Mouse (Mus musculus) ES-Bruce4 (cell line): ENCODE measurements around the gene Olfr287. TPM values are rescaled to one million over a fixed set of nuclear protein-coding genes. Genes with fewer than 3 reads are reported as not detected.

ENCODE experiments used
- H3K27ac ChIP-seq: 2 replicates; pipeline ENCODE4 v1.5.1; 2012; ENCODE audit warnings: low read length, inconsistent platforms; ENCODE audit not compliant: insufficient read depth
- H3K27me3 ChIP-seq: 2 replicates; pipeline ENCODE4 v1.6.1; 2012; ENCODE audit warnings: mild to moderate bottlenecking, low read length, inconsistent platforms; ENCODE audit not compliant: control insufficient read depth, poor library complexity, insufficient read depth, severe bottlenecking
- H3K36me3 ChIP-seq: 2 replicates; pipeline ENCODE4 v1.6.1; 2012; ENCODE audit warnings: inconsistent platforms, mild to moderate bottlenecking, low read length, moderate library complexity; ENCODE audit not compliant: control insufficient read depth, poor library complexity, insufficient read depth, severe bottlenecking
- H3K4me1 ChIP-seq: one replicate; pipeline ENCODE4 v1.8.1; 2011; ENCODE audit warnings: low read length; ENCODE audit not compliant: control insufficient read depth, insufficient read depth
- H3K4me3 ChIP-seq: 2 replicates; pipeline ENCODE4 v1.5.1; 2011; ENCODE audit warnings: low read depth, mild to moderate bottlenecking, low read length
- H3K9ac ChIP-seq: 2 replicates; pipeline ENCODE4 v1.6.1; 2012; ENCODE audit warnings: low read depth, mild to moderate bottlenecking, inconsistent platforms; ENCODE audit not compliant: poor library complexity, severe bottlenecking
- H3K9me3 ChIP-seq: replicated peaks from 2 replicates; pipeline ENCODE4 v1.6.1; 2012; ENCODE audit warnings: mild to moderate bottlenecking, low read length, inconsistent platforms; ENCODE audit not compliant: control insufficient read depth, poor library complexity, insufficient read depth, severe bottlenecking
- CTCF ChIP-seq: IDR thresholded peaks from one replicate; pipeline ENCODE4 v1.8.1; 2011; ENCODE audit warnings: low read depth, low read length
- EP300 ChIP-seq: IDR thresholded peaks from 2 replicates; pipeline ENCODE4 v1.6.1; 2011; ENCODE audit warnings: low read depth, low read length; ENCODE audit not compliant: insufficient read depth
- POLR2A ChIP-seq: IDR thresholded peaks from one replicate; pipeline ENCODE4 v1.8.1; 2011; ENCODE audit warnings: low read length; ENCODE audit not compliant: insufficient read depth
- polyA plus RNA-seq: library from polyadenylated mRNA; stranded (reverse); fragments of >200 nt; gene quantifications from 2 replicates; pipeline ENCODE4 v1.2.4, GENCODE M21; 2011; ENCODE audit warnings: low read depth; ENCODE audit not compliant: missing spikeins, insufficient read depth, insufficient read length

Gene Olfr287
- polyA plus RNA-seq, 1 experiment, result not detected

DNA sequence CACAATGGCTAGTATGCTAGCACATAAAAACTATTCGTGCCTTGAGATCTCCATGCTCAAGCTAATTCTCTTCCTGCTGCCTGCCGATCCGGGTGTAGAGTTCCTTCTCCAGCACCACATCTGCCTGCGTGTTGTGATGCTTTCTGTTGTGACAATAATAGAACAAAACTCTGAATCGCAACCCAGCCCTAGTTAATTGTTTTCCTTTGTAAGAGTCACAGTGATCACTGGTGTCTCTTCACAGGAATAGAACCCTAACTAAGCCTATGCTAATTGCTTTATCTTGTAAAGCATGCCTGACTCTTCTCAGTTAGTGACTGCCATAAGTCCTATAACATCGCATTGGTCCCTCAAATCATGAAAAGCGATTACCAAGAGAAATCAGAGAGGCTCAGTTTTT, 5.2 kb upstream of the Olfr287 start:
- Histone ChIP-seq H3K27ac (no peak overlapping the region), H3K27me3 (no peaks in the 10 kb centered on the region), H3K9ac (no peak overlapping the region), H3K4me3 (no peak overlapping the region), H3K9me3 (no peaks in the 10 kb centered on the region), H3K4me1 (no peaks in the 10 kb centered on the region), H3K36me3 (no peaks in the 10 kb centered on the region)
- TF ChIP-seq EP300 (no peak), POLR2A (no peak), CTCF (no peak)

DNA sequence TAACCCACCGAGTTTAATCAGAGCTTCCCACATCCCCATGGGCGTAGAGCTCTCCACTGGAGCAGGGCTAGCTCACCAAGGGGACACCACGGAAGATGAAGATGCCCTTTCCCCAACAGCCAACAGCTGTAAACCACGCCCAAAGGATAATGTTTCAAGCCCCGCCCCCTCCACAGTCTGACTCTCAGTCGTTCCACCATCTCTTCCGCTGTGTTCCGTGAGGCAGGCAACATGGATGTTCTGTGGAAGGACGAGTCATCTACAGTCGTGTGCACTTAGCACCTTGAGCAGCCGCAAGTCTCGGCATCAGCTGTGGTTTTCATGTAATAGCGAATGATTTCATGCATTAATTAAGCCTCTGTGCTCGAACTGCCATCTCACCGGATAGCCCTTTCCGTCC, 4.8 kb upstream of the Olfr287 start:
- no peaks in the 10 kb centered on the region for H3K36me3 ChIP-seq
- no peak overlapping the region for H3K27ac ChIP-seq
- no peaks in the 10 kb centered on the region for H3K9me3 ChIP-seq
- no peak for TF ChIP-seq POLR2A
- TF ChIP-seq EP300, result no peak
- no peak overlapping the region for H3K9ac ChIP-seq
- H3K4me1 ChIP-seq, result no peaks in the 10 kb centered on the region
- H3K27me3 ChIP-seq, result no peaks in the 10 kb centered on the region
- H3K4me3 ChIP-seq, result no peak overlapping the region

DNA sequence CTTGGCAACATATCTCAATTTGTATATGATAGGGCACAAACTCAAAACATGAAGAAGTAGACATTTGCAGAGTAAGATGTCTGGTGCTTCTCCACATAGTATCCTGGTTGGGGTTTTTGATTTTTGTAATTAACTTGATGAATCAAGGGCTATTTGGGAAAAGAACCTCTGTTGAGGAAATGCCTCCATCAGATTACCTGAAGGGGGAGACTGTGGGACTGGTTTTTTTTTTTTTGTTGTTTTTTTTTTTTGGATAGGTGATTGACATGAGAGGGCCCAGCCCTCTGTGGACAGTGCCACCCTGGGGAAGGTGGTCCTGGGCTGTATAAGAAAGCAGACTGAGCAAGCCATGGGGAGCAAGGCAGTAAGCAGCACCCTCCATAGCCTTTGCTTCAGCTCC, 1.5 kb upstream of the Olfr287 start:
- H3K9ac ChIP-seq, result no peak overlapping the region
- H3K4me3 ChIP-seq, result no peak overlapping the region
- H3K4me1 ChIP-seq, result no peaks in the 10 kb centered on the region
- no peak overlapping the region for H3K27ac ChIP-seq
- H3K9me3 ChIP-seq, result no peaks in the 10 kb centered on the region
- TF ChIP-seq CTCF, result no peak
- TF ChIP-seq POLR2A, result no peak
- no peak for TF ChIP-seq EP300
- H3K27me3 ChIP-seq, result no peaks in the 10 kb centered on the region
- H3K36me3 ChIP-seq, result no peaks in the 10 kb centered on the region

DNA sequence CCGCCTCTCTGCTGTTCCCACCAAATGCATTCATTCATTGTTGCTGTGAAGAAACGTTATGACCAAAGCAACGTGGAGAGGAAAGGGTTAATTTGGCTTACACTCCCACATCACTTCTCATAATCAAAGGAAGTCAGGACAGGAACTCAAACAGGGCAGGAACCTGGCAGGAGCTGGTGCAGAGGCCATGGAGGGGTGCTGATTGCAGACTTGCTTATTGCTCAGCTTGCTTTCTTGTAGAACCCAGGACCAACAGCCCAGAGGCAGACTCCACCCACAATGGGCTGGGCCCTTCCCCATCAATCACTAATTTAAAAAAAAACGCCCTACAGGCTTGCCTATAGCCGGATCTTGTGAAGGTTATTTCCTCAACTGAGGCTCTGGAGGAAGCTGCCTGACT, 6.7 kb downstream of the Olfr287 start:
- TF ChIP-seq POLR2A (no peak), EP300 (no peak), CTCF (no peak)
- no peaks in the 10 kb centered on the region for H3K4me1 ChIP-seq
- no peak overlapping the region for H3K27ac ChIP-seq
- no peak overlapping the region for H3K9ac ChIP-seq
- H3K4me3 ChIP-seq, result no peak overlapping the region
- H3K9me3 ChIP-seq, result no peaks in the 10 kb centered on the region
- H3K27me3 ChIP-seq, result no peaks in the 10 kb centered on the region
- H3K36me3 ChIP-seq, result no peaks in the 10 kb centered on the region

DNA sequence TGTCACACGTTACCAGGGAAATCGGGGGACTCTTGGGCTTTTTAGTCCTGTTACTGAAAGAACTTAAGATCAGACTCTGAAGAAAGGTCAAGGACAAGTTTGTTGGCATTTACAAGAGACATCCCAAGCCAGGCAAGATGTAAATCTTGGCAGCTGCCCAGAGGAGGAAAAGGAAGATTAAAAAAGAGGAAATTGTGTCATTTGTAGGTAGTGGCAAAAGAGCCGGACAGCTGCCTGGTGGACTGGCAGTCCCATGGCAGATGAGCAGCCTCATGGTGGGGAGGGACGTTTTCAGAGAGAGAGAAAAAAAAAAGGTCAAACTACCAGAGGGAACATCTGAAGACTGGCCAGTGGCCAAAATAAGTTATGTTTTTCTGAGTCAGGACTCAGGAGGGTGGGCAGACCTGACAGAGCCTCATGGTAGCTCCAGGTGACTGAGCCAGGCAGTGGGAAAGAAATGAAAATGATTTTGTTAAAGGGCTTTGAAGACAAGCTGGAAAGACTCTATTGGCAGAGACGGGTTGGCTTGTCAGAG, 7.5 kb downstream of the Olfr287 start:
- H3K9me3 ChIP-seq, result no peaks in the 10 kb centered on the region
- no peak overlapping the region for H3K27ac ChIP-seq
- no peaks in the 10 kb centered on the region for H3K4me1 ChIP-seq
- H3K36me3 ChIP-seq, result no peaks in the 10 kb centered on the region
- no peak overlapping the region for H3K9ac ChIP-seq
- no peaks in the 10 kb centered on the region for H3K27me3 ChIP-seq
- no peak for TF ChIP-seq POLR2A
- TF ChIP-seq EP300, result no peak
- TF ChIP-seq CTCF, result no peak
- no peak overlapping the region for H3K4me3 ChIP-seq

DNA sequence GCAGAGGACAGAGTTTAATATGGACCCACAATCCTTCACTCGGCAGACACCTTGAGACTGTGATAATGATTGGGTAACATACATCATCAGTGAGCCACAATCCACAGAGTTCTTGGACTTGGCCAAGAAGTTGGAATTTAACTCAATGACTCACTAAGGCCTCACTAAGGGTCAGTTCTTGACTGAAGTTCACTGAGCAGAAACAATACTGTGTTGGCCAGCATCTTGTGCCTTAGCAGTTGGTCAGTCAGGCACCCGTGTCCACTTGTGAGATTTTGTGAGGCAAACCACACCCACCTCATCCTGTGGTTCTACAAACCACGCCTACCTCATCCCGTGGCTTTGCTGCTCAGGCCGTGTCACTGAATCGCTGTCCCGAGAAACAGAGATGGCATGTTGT, 11.2 kb downstream of the Olfr287 start:
- TF ChIP-seq CTCF (no peak), POLR2A (no peak), EP300 (no peak)
- Histone ChIP-seq H3K27ac (no peak overlapping the region), H3K36me3 (no peaks in the 10 kb centered on the region), H3K4me3 (no peak overlapping the region), H3K27me3 (no peaks in the 10 kb centered on the region), H3K9me3 (no peaks in the 10 kb centered on the region), H3K9ac (no peak overlapping the region), H3K4me1 (no peaks in the 10 kb centered on the region)
